Mouse (Mus musculus) kidney, postnatal 0 days (tissue): Measurements from ENCODE around the gene Bok. TPM values are rescaled to one million over a fixed set of nuclear protein-coding genes. Genes with fewer than 3 reads are reported as not detected.

ENCODE experiments used
- ATAC-seq: fragments of 200-750 bp; cut with Nextera tagmentation; replicated peaks from 2 replicates; pipeline ENCODE4 v1.8.0; 2017; ENCODE audit warnings: low read depth, moderate number of reproducible peaks, moderate TSS enrichment, moderate library complexity; ENCODE audit not compliant: low FRiP score
- DNase-seq: peaks from one replicate; pipeline ENCODE4 v3.0.0-alpha.2; 2016; ENCODE audit warnings: low spot score
- H3K27ac ChIP-seq: fragments of 300-500 bp; sonication (generic); 2 replicates; pipeline ENCODE4 v1.5.1; 2014; ENCODE audit warnings: mild to moderate bottlenecking
- H3K27me3 ChIP-seq: fragments of 300-500 bp; sonication (generic); 2 replicates; pipeline ENCODE4 v1.6.1; 2014; ENCODE audit warnings: low read length, mixed read lengths; ENCODE audit not compliant: insufficient read depth
- H3K36me3 ChIP-seq: fragments of 300-500 bp; sonication (generic); 2 replicates; pipeline ENCODE4 v1.6.1; 2014; ENCODE audit warnings: low read length, mixed read lengths; ENCODE audit not compliant: insufficient read depth
- H3K4me1 ChIP-seq: fragments of 300-500 bp; sonication (generic); replicated peaks from 2 replicates; pipeline ENCODE4 v1.6.1; 2014; ENCODE audit warnings: antibody characterized with exemption, low read length, mixed read lengths; ENCODE audit not compliant: insufficient read depth
- H3K4me2 ChIP-seq: fragments of 300-500 bp; sonication (generic); 2 replicates; pipeline ENCODE4 v1.6.1; 2014; ENCODE audit warnings: mild to moderate bottlenecking, low read length, moderate library complexity, mixed read lengths
- H3K4me3 ChIP-seq: fragments of 300-500 bp; sonication (generic); replicated peaks from 2 replicates; pipeline ENCODE4 v1.5.1; 2014; ENCODE audit warnings: low read depth, low read length
- H3K9ac ChIP-seq: fragments of 300-500 bp; sonication (generic); 2 replicates; pipeline ENCODE4 v1.6.1; 2014; ENCODE audit warnings: low read depth, low read length
- H3K9me3 ChIP-seq: fragments of 300-500 bp; sonication (generic); replicated peaks from 2 replicates; pipeline ENCODE4 v1.6.1; 2016; ENCODE audit warnings: low read length, inconsistent platforms, mixed read lengths
- CTCF ChIP-seq: IDR thresholded peaks from 2 replicates; pipeline ENCODE4 v1.5.1; 2016; ENCODE audit warnings: antibody characterized with exemption, low read depth, mild to moderate bottlenecking, moderate library complexity
- WGBS: fragments of 180-500 bp; shearing (Covaris S2); extraction: QIAGEN DNeasy Blood & Tissue Kit; methylation state at CpG from one replicate; pipeline ENCODE4 v1.1.7; 2014; 5-methylcytosine and 5-hydroxymethylcytosine counted together
- polyA plus RNA-seq: library from polyadenylated mRNA; unstranded; fragments of >200 nt; fragmentation: Nextera tagmentation; extraction: Ambion mirVana; gene quantifications from 2 replicates; pipeline ENCODE4 v1.2.1, GENCODE M21; 2015

Gene Bok
- polyA plus RNA-seq, 1 experiment from 2014 or later: 109 TPM

DNA sequence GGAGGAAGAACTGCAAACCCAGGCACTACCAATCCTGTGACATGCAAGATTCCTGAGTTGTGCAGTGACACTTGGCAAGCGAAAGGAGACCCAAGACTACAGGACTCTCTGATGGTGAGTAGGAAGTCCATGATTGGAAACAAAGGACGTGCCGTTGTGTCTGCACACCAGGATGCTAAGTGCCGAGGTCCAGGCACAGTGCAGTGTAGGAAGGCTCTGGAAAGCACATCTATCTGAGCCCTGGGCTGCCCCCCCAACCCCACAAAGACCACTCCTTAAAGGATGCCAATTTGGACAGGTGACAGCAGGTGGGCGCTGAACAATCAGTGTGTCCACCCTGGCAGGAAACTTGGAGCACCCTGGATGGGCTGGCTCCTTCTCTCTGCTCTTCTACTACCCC, 45.6 kb downstream of the Bok start:
- no peaks in the 10 kb centered on the region for H3K4me1 ChIP-seq

DNA sequence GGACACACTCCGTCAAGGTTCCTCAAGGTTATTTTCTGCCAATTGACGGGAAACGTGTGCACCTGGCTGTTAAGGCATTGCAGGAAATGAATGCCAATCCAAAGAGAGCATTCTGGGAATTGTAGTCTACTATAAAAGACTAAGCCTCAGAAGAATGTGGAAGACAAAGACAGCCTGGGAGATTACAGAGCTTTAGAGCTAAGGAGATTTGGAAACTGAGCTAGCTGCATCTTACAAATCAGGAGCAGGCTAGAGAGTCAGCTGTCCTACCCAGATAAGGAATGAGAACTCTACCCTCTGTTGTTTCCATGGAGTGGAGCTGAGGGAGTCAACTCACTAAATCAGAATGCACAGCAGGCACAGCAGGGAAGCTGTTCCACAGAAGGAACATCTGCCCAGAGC, 46.4 kb downstream of the Bok start:
- ATAC-seq: no peak
- WGBS: 25% methylated on average over 3 of the region's 3 CpGs

More for the DNA sequence above, 45.6 kb downstream of the Bok start:
- Histone ChIP-seq H3K4me3 (no peak overlapping the region), H3K36me3 (no peaks in the 10 kb centered on the region), H3K27ac (no peak overlapping the region), H3K9ac (no peak overlapping the region), H3K4me2 (no peak overlapping the region), H3K9me3 (no peaks in the 10 kb centered on the region), H3K27me3 (no peaks in the 10 kb centered on the region)
- no peak for DNase-seq
- no peak for TF ChIP-seq CTCF
- no peak for ATAC-seq
- WGBS: 85% methylated on average over 5 of the region's 5 CpGs

DNA sequence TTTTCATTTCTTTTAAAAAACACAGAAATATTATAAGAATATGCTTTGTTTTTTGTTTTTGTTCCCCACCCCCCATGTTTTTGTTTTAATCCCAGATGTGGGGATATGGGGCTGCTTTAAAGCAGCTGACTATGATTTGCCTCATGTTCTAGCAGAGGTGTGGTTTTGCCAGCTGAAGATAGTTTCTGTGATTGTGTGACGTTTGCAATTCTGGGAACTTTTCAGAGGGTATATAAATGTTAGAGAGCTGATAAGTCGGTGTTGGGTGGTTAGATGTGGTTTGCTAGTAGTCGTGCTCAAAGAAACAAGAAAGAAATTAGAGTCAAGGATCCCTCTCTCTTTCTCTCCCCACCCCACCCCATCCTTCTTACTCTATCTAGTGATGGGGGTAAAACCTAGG, 50.4 kb downstream of the Bok start:
- no peak overlapping the region for H3K4me3 ChIP-seq
- no peaks in the 10 kb centered on the region for H3K4me1 ChIP-seq
- no peaks in the 10 kb centered on the region for H3K36me3 ChIP-seq
- WGBS: 90% methylated on average over 3 of the region's 3 CpGs
- no peak overlapping the region for H3K9ac ChIP-seq
- ATAC-seq (no peak), DNase-seq (no peak)
- no peak for TF ChIP-seq CTCF
- no peaks in the 10 kb centered on the region for H3K27me3 ChIP-seq
- no peak overlapping the region for H3K4me2 ChIP-seq
- H3K27ac ChIP-seq: no peak overlapping the region
- no peaks in the 10 kb centered on the region for H3K9me3 ChIP-seq

More for the DNA sequence above, 46.4 kb downstream of the Bok start:
- peak; percentile 33 for DNase-seq
- no peaks in the 10 kb centered on the region for H3K4me1 ChIP-seq
- H3K27me3 ChIP-seq: no peaks in the 10 kb centered on the region
- no peak overlapping the region for H3K9ac ChIP-seq
- H3K36me3 ChIP-seq: no peaks in the 10 kb centered on the region
- H3K4me3 ChIP-seq: no peak overlapping the region
- no peak overlapping the region for H3K27ac ChIP-seq
- H3K4me2 ChIP-seq: no peak overlapping the region
- TF ChIP-seq CTCF: no peak
- no peaks in the 10 kb centered on the region for H3K9me3 ChIP-seq

DNA sequence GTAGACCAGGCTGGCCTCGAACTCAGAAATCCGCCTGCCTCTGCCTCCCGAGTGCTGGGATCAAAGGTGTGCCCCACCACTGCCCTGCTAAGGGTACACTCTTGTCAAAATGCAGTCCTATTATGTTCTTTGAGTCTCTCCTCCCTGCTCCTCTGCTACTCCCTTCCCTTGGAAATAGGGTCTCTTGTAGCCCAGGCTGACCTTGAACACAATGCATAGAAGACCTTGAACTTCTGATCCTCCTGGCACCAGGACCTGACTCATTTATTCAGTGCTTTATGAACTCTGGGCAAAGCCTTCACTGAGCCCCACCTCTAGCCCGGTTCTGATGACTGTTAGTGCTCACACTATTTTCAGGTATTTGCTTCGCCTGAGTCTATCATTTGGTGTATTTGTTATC, 52.3 kb downstream of the Bok start:
- 97% methylated on average over 5 of the region's 5 CpGs for WGBS
- no peak for ATAC-seq
- no peak for TF ChIP-seq CTCF
- no peak overlapping the region for H3K9ac ChIP-seq
- H3K4me2 ChIP-seq: no peak overlapping the region
- no peaks in the 10 kb centered on the region for H3K4me1 ChIP-seq
- H3K27me3 ChIP-seq: no peaks in the 10 kb centered on the region
- H3K36me3 ChIP-seq: no peaks in the 10 kb centered on the region
- no peaks in the 10 kb centered on the region for H3K9me3 ChIP-seq
- H3K4me3 ChIP-seq: no peak overlapping the region
- no peak for DNase-seq
- H3K27ac ChIP-seq: no peak overlapping the region

DNA sequence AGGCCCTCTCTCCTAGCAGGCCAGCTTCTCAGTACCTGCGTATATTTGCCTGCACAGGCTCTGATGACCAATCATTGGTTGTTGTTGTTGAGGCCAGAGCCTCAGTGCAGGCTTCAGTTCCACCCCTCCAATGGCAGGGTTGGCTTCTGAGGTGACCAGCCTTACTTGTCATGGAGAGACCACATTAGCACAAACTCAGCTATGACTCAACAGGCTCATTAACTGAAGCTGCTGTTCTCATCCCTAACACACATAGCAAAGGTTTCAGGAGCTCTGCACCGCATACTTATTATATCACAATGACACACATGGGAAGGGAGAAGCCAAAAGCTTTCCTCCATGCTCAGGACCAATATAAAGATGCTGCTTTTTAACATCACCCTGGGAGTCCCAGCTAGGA, 55.2 kb downstream of the Bok start:
- Histone ChIP-seq H3K9ac (no peak overlapping the region), H3K27ac (no peak overlapping the region), H3K27me3 (no peaks in the 10 kb centered on the region), H3K4me3 (no peak overlapping the region), H3K4me2 (no peak overlapping the region), H3K36me3 (no peaks in the 10 kb centered on the region), H3K4me1 (no peaks in the 10 kb centered on the region), H3K9me3 (no peaks in the 10 kb centered on the region)
- no peak for TF ChIP-seq CTCF
- no peak for DNase-seq
- WGBS: 90% methylated on average over 2 of the region's 2 CpGs
- no peak for ATAC-seq

DNA sequence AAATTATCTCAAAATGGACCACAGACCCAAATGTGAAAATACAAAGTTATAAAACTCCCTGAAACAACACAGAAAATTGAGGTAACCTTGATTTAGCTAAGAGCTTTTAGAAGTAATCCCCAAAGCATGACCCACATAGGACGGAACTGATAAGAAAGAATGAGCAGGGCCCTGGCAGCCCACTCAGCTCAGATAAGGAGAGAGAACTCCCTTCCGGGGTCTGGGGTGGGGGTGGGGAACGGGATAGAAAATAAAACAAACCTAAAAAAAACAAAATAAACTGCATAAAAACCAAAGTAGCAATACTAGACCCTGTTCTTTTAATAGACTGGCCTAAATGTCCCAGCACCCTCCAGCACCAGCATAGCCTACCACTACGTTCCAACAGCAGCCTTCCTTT, 56.5 kb downstream of the Bok start:
- DNase-seq (no peak), ATAC-seq (no peak)
- Histone ChIP-seq H3K4me2 (no peak overlapping the region), H3K27ac (no peak overlapping the region), H3K4me3 (no peak overlapping the region), H3K27me3 (no peaks in the 10 kb centered on the region), H3K36me3 (no peaks in the 10 kb centered on the region), H3K9me3 (no peaks in the 10 kb centered on the region), H3K4me1 (no peaks in the 10 kb centered on the region), H3K9ac (no peak overlapping the region)
- WGBS: 70% methylated on average over 4 of the region's 4 CpGs
- TF ChIP-seq CTCF: no peak

DNA sequence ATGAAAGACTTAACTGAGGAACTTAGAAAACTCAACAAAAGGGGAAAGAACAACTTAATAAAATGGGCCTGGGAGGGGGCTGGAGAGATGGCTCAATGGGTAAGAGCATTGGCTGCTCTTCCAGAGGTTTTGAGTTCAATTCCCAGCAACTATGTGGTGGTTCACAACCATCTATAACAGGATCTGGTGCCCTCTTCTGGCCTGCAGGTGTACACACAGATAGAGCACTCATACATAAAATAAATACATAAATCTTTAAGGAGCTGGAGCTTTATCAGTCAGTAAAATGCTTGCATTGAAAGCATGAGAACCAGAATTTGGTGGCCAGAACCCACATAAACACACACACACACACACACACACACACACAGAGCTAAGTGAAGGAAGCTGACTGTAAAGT, 57.5 kb downstream of the Bok start:
- Histone ChIP-seq H3K36me3 (no peaks in the 10 kb centered on the region), H3K4me2 (no peak overlapping the region), H3K9me3 (no peaks in the 10 kb centered on the region), H3K27me3 (no peaks in the 10 kb centered on the region), H3K4me1 (no peaks in the 10 kb centered on the region), H3K9ac (no peak overlapping the region), H3K27ac (no peak overlapping the region), H3K4me3 (no peak overlapping the region)
- no peak for ATAC-seq
- DNase-seq: no peak
- TF ChIP-seq CTCF: peak; percentile 45

Other genes with a start within 250 kb of the Bok start
- 151 and 160 TPM in 2 replicates for gene Hdlbp, start 206.8 kb upstream of the Bok start, polyA plus RNA-seq
- gene Farp2, start 173.6 kb upstream of the Bok start, polyA plus RNA-seq: 8.0 and 9.1 TPM in 2 replicates
- gene Stk25, start 27.0 kb upstream of the Bok start, polyA plus RNA-seq: 174 TPM in 2 replicates
- gene Atg4b, start 65.8 kb downstream of the Bok start, polyA plus RNA-seq: 84.6 and 88.4 TPM in 2 replicates
- 82.5 and 82.9 TPM in 2 replicates for gene Thap4, start 69.2 kb downstream of the Bok start, polyA plus RNA-seq
- gene Dtymk, start 116.3 kb downstream of the Bok start, polyA plus RNA-seq: 179 and 191 TPM in 2 replicates
- gene Ing5, start 118.3 kb downstream of the Bok start, polyA plus RNA-seq: 9.6 and 11.4 TPM in 2 replicates
- gene D2hgdh, start 139.2 kb downstream of the Bok start, polyA plus RNA-seq: 12.7 and 13.3 TPM in 2 replicates
- 0.13 and 0.19 TPM in 2 replicates for gene Gal3st2, start 175.6 kb downstream of the Bok start, polyA plus RNA-seq
- not detected in 2 replicates for gene Gal3st2b, start 232.7 kb downstream of the Bok start, polyA plus RNA-seq